Mouse (Mus musculus): ENCODE measurements around the gene Pip4k2a. TPM values are rescaled to one million over a fixed set of nuclear protein-coding genes. Genes with fewer than 3 reads are reported as not detected.

Pip4k2a gene
- polyA plus RNA-seq, 1 experiment: 78.1 TPM

GRCm38 (mm10) chr2:18965950-18966349 is 32.0 kb downstream of the Pip4k2a start:
- WGBS: 97% methylated on average over 2 of the region's 2 CpGs
- H3K4me3 ChIP-seq (replicated peaks; ENCODE audit: insufficient read depth, low read depth, low read length): no peak overlapping the region
- TF ChIP-seq POLR2A (IDR thresholded peaks at IDR 0.05; ENCODE audit: borderline replicate concordance, insufficient read depth, low read length): no peak
- no peak for TF ChIP-seq CTCF (IDR thresholded peaks at IDR 0.05; ENCODE audit: borderline replicate concordance, insufficient read depth, low read depth, low read length)
- DNase-seq: no peak
- H3K27me3 ChIP-seq (ENCODE audit: control insufficient read depth, insufficient read depth, low read length): no peaks in the 10 kb centered on the region
- no peaks in the 10 kb centered on the region for H3K4me1 ChIP-seq (ENCODE audit: control insufficient read depth, insufficient read depth, low read length)
- H3K27ac ChIP-seq (ENCODE audit: insufficient read depth, low read length): no peak overlapping the region

- Histone ChIP-seq H3K4me3 (replicated peaks; ENCODE audit: insufficient read depth, low read depth, low read length) (no peak overlapping the region), H3K27me3 (ENCODE audit: control insufficient read depth, insufficient read depth, low read length) (no peaks in the 10 kb centered on the region), H3K27ac (ENCODE audit: insufficient read depth, low read length) (no peak overlapping the region), H3K4me1 (ENCODE audit: control insufficient read depth, insufficient read depth, low read length) (no peaks in the 10 kb centered on the region)
- no peak for DNase-seq
- no peak for TF ChIP-seq CTCF (IDR thresholded peaks at IDR 0.05; ENCODE audit: borderline replicate concordance, insufficient read depth, low read depth, low read length)
- TF ChIP-seq POLR2A (IDR thresholded peaks at IDR 0.05; ENCODE audit: borderline replicate concordance, insufficient read depth, low read length): no peak
- 65% methylated on average over 3 of the region's 3 CpGs for WGBS
Measured at GRCm38 (mm10) chr2:18965108-18965507, 32.8 kb downstream of the Pip4k2a start.

DNA sequence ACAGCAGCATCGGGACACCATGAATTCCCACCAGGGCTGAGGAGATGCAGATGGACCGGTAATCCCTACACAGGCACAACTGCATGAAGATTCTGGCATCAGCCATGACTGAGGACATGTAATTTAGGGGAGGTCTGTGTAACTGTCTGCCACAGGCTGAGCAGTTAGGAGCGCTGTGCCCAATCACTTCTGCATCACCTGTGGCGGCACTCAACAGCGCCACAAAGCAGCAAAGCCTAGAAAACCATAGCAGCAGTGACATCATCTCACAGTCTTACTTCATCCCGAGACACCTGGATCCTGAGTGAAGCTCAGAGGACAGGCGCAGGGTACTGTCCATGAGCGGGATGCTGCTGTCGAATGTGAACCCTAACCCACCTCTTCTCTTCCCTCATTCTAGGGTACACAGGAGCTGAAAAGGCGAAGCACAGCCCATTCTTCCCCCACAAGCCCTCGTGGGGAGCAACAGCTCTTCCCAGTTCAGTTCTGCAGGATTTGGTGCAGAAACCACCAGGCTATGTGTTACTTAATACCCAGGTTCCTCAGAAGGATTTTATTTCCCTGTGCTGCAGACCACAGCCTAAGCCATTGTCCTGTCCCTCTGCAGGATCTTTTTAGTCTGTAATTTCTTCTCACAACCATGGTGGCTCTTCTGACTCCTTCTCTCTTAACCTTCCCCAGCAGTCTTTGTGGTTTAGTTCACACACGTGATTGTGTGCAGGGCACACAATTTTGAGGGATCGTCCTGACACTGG is 34.5 kb downstream of the Pip4k2a start:
- TF ChIP-seq CTCF (IDR thresholded peaks at IDR 0.05; ENCODE audit: borderline replicate concordance, insufficient read depth, low read depth, low read length) (no peak), POLR2A (IDR thresholded peaks at IDR 0.05; ENCODE audit: borderline replicate concordance, insufficient read depth, low read length) (no peak)
- no peak overlapping the region for H3K27ac ChIP-seq (ENCODE audit: insufficient read depth, low read length)
- no peaks in the 10 kb centered on the region for H3K4me1 ChIP-seq (ENCODE audit: control insufficient read depth, insufficient read depth, low read length)
- DNase-seq: no peak
- no peaks in the 10 kb centered on the region for H3K27me3 ChIP-seq (ENCODE audit: control insufficient read depth, insufficient read depth, low read length)
- no peak overlapping the region for H3K4me3 ChIP-seq (replicated peaks; ENCODE audit: insufficient read depth, low read depth, low read length)
- 78% methylated on average over 13 of the region's 13 CpGs for WGBS

DNA sequence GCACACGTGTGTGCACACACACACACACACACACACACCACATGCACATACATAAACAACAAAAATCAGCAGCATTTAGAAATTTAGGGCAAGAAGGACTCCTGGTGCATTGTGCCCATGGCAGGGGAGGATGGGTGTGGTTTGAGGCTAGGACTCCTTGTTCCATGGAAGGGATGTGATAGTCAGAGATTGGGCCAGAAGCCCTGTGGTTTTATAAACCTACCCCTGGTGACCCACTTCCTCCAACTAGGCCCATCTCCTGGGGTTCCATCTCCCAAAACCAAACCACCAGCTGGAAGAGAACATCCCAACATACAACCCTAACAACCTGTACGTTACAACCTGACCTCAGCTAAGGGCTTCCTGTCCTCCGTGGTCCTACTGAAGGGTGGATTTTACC is 35.4 kb downstream of the Pip4k2a start:
- H3K27ac ChIP-seq (ENCODE audit: insufficient read depth, low read length): no peak overlapping the region
- WGBS: 84% methylated on average over 3 of the region's 3 CpGs
- DNase-seq: no peak
- TF ChIP-seq CTCF (IDR thresholded peaks at IDR 0.05; ENCODE audit: borderline replicate concordance, insufficient read depth, low read depth, low read length): no peak
- no peak for TF ChIP-seq POLR2A (IDR thresholded peaks at IDR 0.05; ENCODE audit: borderline replicate concordance, insufficient read depth, low read length)
- H3K4me1 ChIP-seq (ENCODE audit: control insufficient read depth, insufficient read depth, low read length): no peaks in the 10 kb centered on the region
- H3K4me3 ChIP-seq (replicated peaks; ENCODE audit: insufficient read depth, low read depth, low read length): no peak overlapping the region
- H3K27me3 ChIP-seq (ENCODE audit: control insufficient read depth, insufficient read depth, low read length): no peaks in the 10 kb centered on the region

- no peaks in the 10 kb centered on the region for H3K4me1 ChIP-seq (ENCODE audit: control insufficient read depth, insufficient read depth, low read length)
- no peak for DNase-seq
- no peak overlapping the region for H3K4me3 ChIP-seq (replicated peaks; ENCODE audit: insufficient read depth, low read depth, low read length)
- H3K27ac ChIP-seq (ENCODE audit: insufficient read depth, low read length): no peak overlapping the region
- TF ChIP-seq POLR2A (IDR thresholded peaks at IDR 0.05; ENCODE audit: borderline replicate concordance, insufficient read depth, low read length) (no peak), CTCF (IDR thresholded peaks at IDR 0.05; ENCODE audit: borderline replicate concordance, insufficient read depth, low read depth, low read length) (no peak)
- 65% methylated on average over 7 of the region's 7 CpGs for WGBS
- no peaks in the 10 kb centered on the region for H3K27me3 ChIP-seq (ENCODE audit: control insufficient read depth, insufficient read depth, low read length)
Measured at GRCm38 (mm10) chr2:18960376-18960973, 37.5 kb downstream of the Pip4k2a start.

- Histone ChIP-seq H3K27ac (ENCODE audit: insufficient read depth, low read length) (no peak overlapping the region), H3K4me3 (replicated peaks; ENCODE audit: insufficient read depth, low read depth, low read length) (no peak overlapping the region), H3K27me3 (ENCODE audit: control insufficient read depth, insufficient read depth, low read length) (no peaks in the 10 kb centered on the region), H3K4me1 (ENCODE audit: control insufficient read depth, insufficient read depth, low read length) (no peaks in the 10 kb centered on the region)
- 96% methylated on average over 5 of the region's 5 CpGs for WGBS
- TF ChIP-seq CTCF (IDR thresholded peaks at IDR 0.05; ENCODE audit: borderline replicate concordance, insufficient read depth, low read depth, low read length): no peak
- no peak for TF ChIP-seq POLR2A (IDR thresholded peaks at IDR 0.05; ENCODE audit: borderline replicate concordance, insufficient read depth, low read length)
- DNase-seq: no peak
Measured at GRCm38 (mm10) chr2:18959558-18959957, 38.4 kb downstream of the Pip4k2a start.

DNA sequence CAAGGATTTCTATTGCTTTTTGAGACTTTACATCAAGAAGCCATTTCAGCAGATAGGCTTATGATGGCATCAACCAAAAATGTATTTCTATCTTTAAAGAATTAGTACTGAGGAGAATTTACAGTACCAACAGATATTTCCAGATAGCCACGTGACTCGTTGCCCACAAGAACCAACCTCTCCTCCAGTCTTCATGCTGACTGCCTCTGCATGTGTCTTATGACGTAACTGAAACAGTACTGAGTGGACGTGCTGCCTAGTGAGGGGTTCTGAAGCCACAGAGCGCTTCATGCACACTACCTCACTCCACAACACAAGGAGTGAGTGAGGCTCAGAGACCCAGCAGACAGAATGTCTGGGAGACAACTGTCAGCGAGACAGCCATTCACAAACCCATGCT is 38.9 kb downstream of the Pip4k2a start:
- TF ChIP-seq POLR2A (IDR thresholded peaks at IDR 0.05; ENCODE audit: borderline replicate concordance, insufficient read depth, low read length) (no peak), CTCF (IDR thresholded peaks at IDR 0.05; ENCODE audit: borderline replicate concordance, insufficient read depth, low read depth, low read length) (no peak)
- Histone ChIP-seq H3K27ac (ENCODE audit: insufficient read depth, low read length) (no peak overlapping the region), H3K27me3 (ENCODE audit: control insufficient read depth, insufficient read depth, low read length) (no peaks in the 10 kb centered on the region), H3K4me1 (ENCODE audit: control insufficient read depth, insufficient read depth, low read length) (no peaks in the 10 kb centered on the region), H3K4me3 (replicated peaks; ENCODE audit: insufficient read depth, low read depth, low read length) (no peak overlapping the region)
- DNase-seq: no peak
- WGBS: 91% methylated on average over 6 of the region's 6 CpGs

GRCm38 (mm10) chr2:18958501-18958900 is 39.4 kb downstream of the Pip4k2a start:
- 93% methylated on average over 5 of the region's 5 CpGs for WGBS
- H3K4me1 ChIP-seq (ENCODE audit: control insufficient read depth, insufficient read depth, low read length): no peaks in the 10 kb centered on the region
- H3K27me3 ChIP-seq (ENCODE audit: control insufficient read depth, insufficient read depth, low read length): no peaks in the 10 kb centered on the region
- DNase-seq: no peak
- TF ChIP-seq CTCF (IDR thresholded peaks at IDR 0.05; ENCODE audit: borderline replicate concordance, insufficient read depth, low read depth, low read length) (no peak), POLR2A (IDR thresholded peaks at IDR 0.05; ENCODE audit: borderline replicate concordance, insufficient read depth, low read length) (no peak)
- H3K27ac ChIP-seq (ENCODE audit: insufficient read depth, low read length): no peak overlapping the region
- H3K4me3 ChIP-seq (replicated peaks; ENCODE audit: insufficient read depth, low read depth, low read length): no peak overlapping the region
